Mouse (Mus musculus) thymus, postnatal 4 days (tissue): ENCODE measurements around the gene Gm17018.

Source experiments
- DNase-seq: peaks from one replicate; pipeline ENCODE4 v3.0.0; 2021

Gene Gm17018

DNA sequence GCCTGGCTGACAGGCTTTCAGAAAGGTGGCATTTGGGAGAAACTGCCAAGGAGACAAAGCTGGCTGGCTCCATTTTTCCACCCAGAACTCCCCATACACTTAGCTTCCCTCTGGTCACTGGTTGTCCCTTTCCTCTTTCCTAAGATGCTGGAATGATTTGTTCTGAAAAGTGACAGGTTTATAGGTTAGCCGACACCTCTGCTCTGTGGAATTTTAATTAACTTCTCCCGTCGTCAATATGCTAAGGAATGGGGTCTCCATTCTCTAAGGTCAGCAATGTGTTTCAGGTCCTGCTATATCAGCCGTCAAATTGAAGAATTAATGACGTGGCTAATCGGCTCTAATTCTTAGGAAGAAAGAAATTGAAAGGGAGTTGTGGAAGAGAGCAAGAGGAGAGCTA, 68.2 kb downstream of the Gm17018 start:
- no peak for DNase-seq

DNA sequence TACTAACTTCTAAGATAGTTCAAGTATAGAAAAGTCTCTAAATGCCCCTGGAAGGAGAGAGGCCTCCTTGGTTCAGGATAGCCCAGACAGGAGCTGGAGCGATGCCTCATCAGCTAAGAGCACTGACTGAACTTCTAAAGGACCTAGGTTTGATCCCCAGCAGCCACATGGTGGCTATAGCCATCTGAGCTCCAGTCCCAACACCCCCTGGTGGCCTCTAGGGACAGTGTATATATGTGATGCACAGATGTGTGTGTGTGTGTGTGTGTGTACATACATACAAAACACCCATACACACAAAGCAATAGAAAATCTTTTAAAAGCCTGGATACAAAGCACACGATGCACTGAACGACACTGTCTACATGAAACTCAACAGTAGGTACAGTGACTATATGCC, 68.8 kb downstream of the Gm17018 start:
- DNase-seq: peak; percentile 72
